Mouse (Mus musculus) stomach, embryonic 14.5 days (tissue): Measurements from ENCODE around the gene Hsd17b6. TPM values are rescaled to one million over a fixed set of nuclear protein-coding genes. Genes with fewer than 3 reads are reported as not detected.

Source experiments
- ATAC-seq: fragments of 200-750 bp; cut with Nextera tagmentation; 2 replicates; pipeline ENCODE4 v1.8.0; 2017; ENCODE audit warnings: low read depth, moderate TSS enrichment; ENCODE audit not compliant: insufficient number of reproducible peaks, insufficient read depth, low FRiP score
- H3K27ac ChIP-seq: fragments of 300-500 bp; sonication (generic); 2 replicates; pipeline ENCODE4 v1.5.1; 2014; ENCODE audit warnings: mild to moderate bottlenecking, low read length, moderate library complexity, mixed read lengths
- H3K27me3 ChIP-seq: fragments of 300-500 bp; sonication (generic); 2 replicates; pipeline ENCODE4 v1.6.1; 2014; ENCODE audit warnings: low read length, control low read depth, mixed read lengths; ENCODE audit not compliant: control insufficient read depth, insufficient read depth
- H3K36me3 ChIP-seq: fragments of 300-500 bp; sonication (generic); 2 replicates; pipeline ENCODE4 v1.6.1; 2014; ENCODE audit warnings: mild to moderate bottlenecking, control low read depth, low read length, moderate library complexity, mixed read lengths; ENCODE audit not compliant: control insufficient read depth, insufficient read depth
- H3K4me1 ChIP-seq: fragments of 300-500 bp; sonication (generic); 2 replicates; pipeline ENCODE4 v1.6.1; 2014; ENCODE audit warnings: low read length, control low read depth, mixed read lengths; ENCODE audit not compliant: control insufficient read depth, insufficient read depth
- H3K4me2 ChIP-seq: fragments of 300-500 bp; sonication (generic); replicated peaks from 2 replicates; pipeline ENCODE4 v1.6.1; 2014; ENCODE audit warnings: low read depth, low read length, control low read depth
- H3K4me3 ChIP-seq: fragments of 300-500 bp; sonication (generic); 2 replicates; pipeline ENCODE4 v1.5.1; 2014; ENCODE audit warnings: low read depth, low read length, control low read depth
- H3K9ac ChIP-seq: fragments of 300-500 bp; sonication (generic); replicated peaks from 2 replicates; pipeline ENCODE4 v1.6.1; 2014; ENCODE audit warnings: low read depth, mild to moderate bottlenecking, control low read depth, low read length, moderate library complexity, mixed read lengths
- H3K9me3 ChIP-seq: fragments of 300-500 bp; sonication (generic); 2 replicates; pipeline ENCODE4 v1.6.1; 2016; ENCODE audit warnings: low read depth, low read length, control low read depth; ENCODE audit not compliant: control insufficient read depth
- WGBS: fragments of 180-500 bp; shearing (Covaris S2); extraction: QIAGEN DNeasy Blood & Tissue Kit; methylation state at CpG from one replicate; pipeline ENCODE4 v1.1.7; 2014; 5-methylcytosine and 5-hydroxymethylcytosine counted together
- polyA plus RNA-seq: library from polyadenylated mRNA; unstranded; fragments of >200 nt; fragmentation: Nextera tagmentation; extraction: Ambion mirVana; gene quantifications from 2 replicates; pipeline ENCODE4 v1.2.1, GENCODE M21; 2014

Hsd17b6 gene
- polyA plus RNA-seq, 1 experiment from 2014 or later, result not detected

- Histone ChIP-seq H3K4me2 (no peak overlapping the region), H3K4me3 (no peak overlapping the region), H3K9me3 (no peaks in the 10 kb centered on the region), H3K4me1 (no peaks in the 10 kb centered on the region), H3K9ac (no peak overlapping the region), H3K27me3 (no peaks in the 10 kb centered on the region), H3K36me3 (no peaks in the 10 kb centered on the region), H3K27ac (no peak overlapping the region)
- peak; percentile 37; the same call in 1 of the 2 replicates for ATAC-seq
- WGBS, result 37% methylated on average over 5 of the region's 5 CpGs
Measured at GRCm38 (mm10) chr10:127945432-127946064, 61.9 kb downstream of the Hsd17b6 start.

Other genes starting within 250 kb of the Hsd17b6 start
- not detected in 2 replicates for gene Rdh1, start 247.9 kb downstream of the Hsd17b6 start, polyA plus RNA-seq
- not detected in 2 replicates for gene Rdh16f1, start 247.8 kb downstream of the Hsd17b6 start, polyA plus RNA-seq
- gene Rdh9, start 231.2 kb downstream of the Hsd17b6 start, polyA plus RNA-seq, result 0.08 TPM in 1 of 2 replicates, not detected in the other
- gene Rdh16, start 206.5 kb downstream of the Hsd17b6 start, polyA plus RNA-seq, result not detected in 2 replicates
- gene Rdh19, start 157.7 kb downstream of the Hsd17b6 start, polyA plus RNA-seq, result not detected in 2 replicates
- gene Rdh16f2, start 141.1 kb downstream of the Hsd17b6 start, polyA plus RNA-seq, result not detected in 2 replicates
- not detected in 2 replicates for gene Rdh7, start 118.8 kb downstream of the Hsd17b6 start, polyA plus RNA-seq
- gene Sdr9c7, start 109.1 kb downstream of the Hsd17b6 start, polyA plus RNA-seq, result not detected in 2 replicates
- gene Prim1, start 7.6 kb upstream of the Hsd17b6 start, polyA plus RNA-seq, result 82.3 and 82.5 TPM in 2 replicates
- gene Naca, start 28.0 kb upstream of the Hsd17b6 start, polyA plus RNA-seq, result 899 and 913 TPM in 2 replicates
- 474 and 487 TPM in 2 replicates for gene Ptges3, start 51.3 kb upstream of the Hsd17b6 start, polyA plus RNA-seq
- gene Atp5b, start 75.7 kb upstream of the Hsd17b6 start, polyA plus RNA-seq, result 2,052 and 2,172 TPM in 2 replicates
- gene Baz2a, start 84.0 kb upstream of the Hsd17b6 start, polyA plus RNA-seq, result 28.1 and 28.2 TPM in 2 replicates
- 29.5 and 35.6 TPM in 2 replicates for gene Rbms2, start 172.7 kb upstream of the Hsd17b6 start, polyA plus RNA-seq
- gene Gls2, start 186.8 kb upstream of the Hsd17b6 start, polyA plus RNA-seq, result 0.78 and 0.84 TPM in 2 replicates
- gene Spryd4, start 204.2 kb upstream of the Hsd17b6 start, polyA plus RNA-seq, result 33.5 and 33.7 TPM in 2 replicates
- 0.11 TPM in 1 of 2 replicates, not detected in the other for gene Mip, start 218.2 kb upstream of the Hsd17b6 start, polyA plus RNA-seq
- 47.2 and 48.0 TPM in 2 replicates for gene Timeless, start 224.5 kb upstream of the Hsd17b6 start, polyA plus RNA-seq
- 0.27 TPM in 1 of 2 replicates, not detected in the other for gene Apon, start 246.5 kb upstream of the Hsd17b6 start, polyA plus RNA-seq